Mouse (Mus musculus): ENCODE results near the gene Zfp142.

DNA sequence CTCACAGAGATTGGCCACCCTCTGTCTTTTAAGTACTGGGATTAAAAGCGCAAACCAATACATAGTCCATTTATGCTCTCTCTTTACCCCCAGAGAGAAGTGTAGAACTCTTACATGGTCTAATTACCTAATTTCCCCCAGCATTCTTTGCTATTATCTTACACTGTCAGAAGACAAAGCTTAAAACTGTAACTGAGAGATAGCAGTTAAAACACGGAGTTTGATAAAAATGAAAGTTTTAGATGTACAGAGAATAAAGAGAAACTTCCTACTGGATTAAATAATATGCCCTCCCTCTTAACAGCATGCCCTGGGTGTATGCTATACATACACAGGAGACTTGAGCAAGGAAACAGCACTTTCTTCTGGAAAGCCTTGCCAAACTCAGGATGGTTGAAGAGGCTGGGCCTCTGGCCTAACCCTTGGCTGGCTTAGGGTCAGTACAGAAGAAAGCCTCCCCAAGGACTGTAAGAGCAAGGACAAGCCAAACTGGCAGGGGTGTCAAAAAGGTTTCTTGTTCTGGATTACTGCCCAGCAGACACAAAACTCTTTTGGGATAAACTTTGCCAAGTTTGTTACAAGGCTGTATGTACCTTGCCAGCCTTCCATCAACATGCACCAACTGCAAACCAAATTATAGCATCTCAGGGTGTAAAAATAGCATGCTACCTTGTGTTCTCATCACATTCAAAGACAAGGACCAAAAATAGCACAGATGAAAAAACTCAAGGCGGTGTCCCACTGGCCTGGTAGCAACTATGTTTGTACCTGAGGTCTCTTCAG is 3.2 kb downstream of the Zfp142 start:
- TF ChIP-seq CTCF (IDR thresholded peaks at IDR 0.05; ENCODE audit: low read depth) (no peak), EP300 (optimal IDR thresholded peaks at IDR 0.05) (no peak)
